Mouse (Mus musculus) E14TG2a.4 (cell line): ENCODE measurements around the gene Spata45.

Experiments
- CTCF ChIP-seq: conservative IDR thresholded peaks from 2 replicates; pipeline ENCODE4 v1.5.1; 2014; ENCODE audit warnings: low read length
- POU5F1 ChIP-seq: IDR thresholded peaks from 2 replicates; pipeline ENCODE4 v1.6.1; 2014; ENCODE audit warnings: low read length, borderline replicate concordance

DNA sequence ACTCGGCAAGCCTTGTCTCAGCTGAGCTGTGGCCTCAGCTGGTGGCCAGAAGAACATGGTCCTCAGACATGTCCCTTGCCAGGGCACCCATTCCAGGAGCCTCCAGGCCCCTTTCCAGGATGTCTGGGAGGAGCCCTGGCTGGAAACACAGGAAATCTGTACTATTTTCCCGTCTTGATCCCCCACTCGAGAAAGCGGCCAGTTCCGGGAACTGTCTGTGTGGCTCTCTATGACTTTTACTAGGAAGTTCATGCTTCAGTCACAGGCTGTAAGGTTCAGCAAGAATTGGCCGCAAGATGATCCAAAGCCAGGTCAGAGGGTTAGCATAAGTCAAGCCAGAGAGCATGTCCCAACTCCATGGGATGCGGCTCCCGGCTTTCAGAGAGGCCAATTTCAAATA is 55.6 kb downstream of the Spata45 start:
- TF ChIP-seq CTCF (no peak), POU5F1 (no peak)
